Mouse (Mus musculus): ENCODE data around the gene Acp7.

Gene Acp7

GRCm38 (mm10) chr7:28601668-28602067 is 29.5 kb downstream of the Acp7 start:
- DNase-seq (ENCODE audit: low read depth, low spot score), result peak; percentile 77

- DNase-seq (ENCODE audit: low read depth, low spot score), result peak; percentile 75
Observed at GRCm38 (mm10) chr7:28601029-28601428, 30.1 kb downstream of the Acp7 start.

- no peak for DNase-seq (ENCODE audit: low read depth, low spot score)
Observed at GRCm38 (mm10) chr7:28598951-28599350, 32.2 kb downstream of the Acp7 start.

GRCm38 (mm10) chr7:28597642-28598446 is 33.3 kb downstream of the Acp7 start, which contains the start of the genes Samd4b and Pak4:
Gene Samd4b, minus strand, starts transcription at chr7:28598144.
Gene Pak4, minus strand, starts transcription at chr7:28598185.
- peak; percentile 98 for DNase-seq (ENCODE audit: low read depth, low spot score)

GRCm38 (mm10) chr7:28597277-28597570 is 33.9 kb downstream of the Acp7 start:
- DNase-seq (ENCODE audit: low read depth, low spot score), result peak; percentile 15

GRCm38 (mm10) chr7:28596436-28597276 is 34.5 kb downstream of the Acp7 start:
- DNase-seq (ENCODE audit: low read depth, low spot score), result no peak

GRCm38 (mm10) chr7:28595751-28596435 is 35.2 kb downstream of the Acp7 start:
- DNase-seq (ENCODE audit: low read depth, low spot score), result no peak

GRCm38 (mm10) chr7:28593206-28594111 is 37.7 kb downstream of the Acp7 start:
- DNase-seq (ENCODE audit: low read depth, low spot score), result peak; percentile 79

GRCm38 (mm10) chr7:28591862-28592261 is 39.3 kb downstream of the Acp7 start:
- DNase-seq (ENCODE audit: low read depth, low spot score), result no peak

GRCm38 (mm10) chr7:28587644-28588043 is 43.5 kb downstream of the Acp7 start:
- DNase-seq (ENCODE audit: low read depth, low spot score), result no peak

- DNase-seq (ENCODE audit: low read depth, low spot score), result no peak
Observed at GRCm38 (mm10) chr7:28586663-28587411, 44.3 kb downstream of the Acp7 start.

- no peak for DNase-seq (ENCODE audit: low read depth, low spot score)
Observed at GRCm38 (mm10) chr7:28585001-28585400, 46.1 kb downstream of the Acp7 start.

- no peak for DNase-seq (ENCODE audit: low read depth, low spot score)
Observed at GRCm38 (mm10) chr7:28584468-28584867, 46.7 kb downstream of the Acp7 start.

- DNase-seq (ENCODE audit: low read depth, low spot score), result no peak
Observed at GRCm38 (mm10) chr7:28583570-28584344, 47.4 kb downstream of the Acp7 start.

- DNase-seq (ENCODE audit: low read depth, low spot score), result no peak
Observed at GRCm38 (mm10) chr7:28582841-28583240, 48.3 kb downstream of the Acp7 start.

GRCm38 (mm10) chr7:28581721-28582120 is 49.4 kb downstream of the Acp7 start:
- DNase-seq (ENCODE audit: low read depth, low spot score), result peak; percentile 24

GRCm38 (mm10) chr7:28579826-28580225 is 51.3 kb downstream of the Acp7 start:
- DNase-seq (ENCODE audit: low read depth, low spot score), result no peak

- no peak for DNase-seq (ENCODE audit: low read depth, low spot score)
Observed at GRCm38 (mm10) chr7:28578543-28579053, 52.5 kb downstream of the Acp7 start.

GRCm38 (mm10) chr7:28577826-28578542 is 53.1 kb downstream of the Acp7 start:
- no peak for DNase-seq (ENCODE audit: low read depth, low spot score)

All from A20 (cell line).